Mouse (Mus musculus) liver, embryonic 14.5 days (tissue): ENCODE measurements around the gene Eng. TPM values are rescaled to one million over a fixed set of nuclear protein-coding genes. Genes with fewer than 3 reads are reported as not detected.
A peak's percentile ranks its signal among the peaks of the same experiment; 100 is the strongest.

Source experiments
- ATAC-seq: fragments of 200-750 bp; cut with Nextera tagmentation; 2 replicates; pipeline ENCODE4 v1.8.0; 2017; ENCODE audit warnings: moderate number of reproducible peaks, mild to moderate bottlenecking, moderate library complexity; ENCODE audit not compliant: insufficient read depth
- DNase-seq, 3 experiments: peaks; one replicate each; pipeline ENCODE4 v3.0.0-alpha.2; 2012 to 2013; ENCODE audit warnings: low read depth in 3 of 3, low spot score in 3 of 3
- H3K27ac ChIP-seq: fragments of 300-500 bp; sonication (generic); 2 replicates; pipeline ENCODE4 v1.5.1; 2014; ENCODE audit warnings: moderate library complexity, mild to moderate bottlenecking, control low read depth, inconsistent platforms
- H3K27me3 ChIP-seq: fragments of 300-500 bp; sonication (generic); 2 replicates; pipeline ENCODE4 v1.6.1; 2014; ENCODE audit warnings: mild to moderate bottlenecking, low read length, moderate library complexity; ENCODE audit not compliant: control insufficient read depth, insufficient read depth
- H3K36me3 ChIP-seq: fragments of 300-500 bp; sonication (generic); replicated peaks from 2 replicates; pipeline ENCODE4 v1.6.1; 2014; ENCODE audit warnings: low read depth; ENCODE audit not compliant: control insufficient read depth, insufficient read depth
- H3K4me1 ChIP-seq, 2 experiments: fragments of 200-500 bp in 1 of 2; fragments of 300-500 bp in 1 of 2; sonication (generic) in 1 of 2; replicated peaks; 2 replicates each; pipeline ENCODE4 v1.6.1; 2012 to 2014; ENCODE audit warnings: antibody characterized with exemption in 1 of 2, inconsistent platforms in 1 of 2, low read length in 1 of 2; ENCODE audit not compliant: control insufficient read depth in 2 of 2, insufficient read depth in 2 of 2
- H3K4me2 ChIP-seq: fragments of 300-500 bp; sonication (generic); 2 replicates; pipeline ENCODE4 v1.6.1; 2014; ENCODE audit warnings: low read depth, mild to moderate bottlenecking, control low read depth, moderate library complexity
- H3K4me3 ChIP-seq, 2 experiments: fragments of 200-500 bp in 1 of 2; fragments of 300-500 bp in 1 of 2; sonication (generic) in 1 of 2; 2 replicates each; pipeline ENCODE4 v1.5.1; 2012 to 2014; ENCODE audit warnings: low read depth in 2 of 2, low read length in 2 of 2, mild to moderate bottlenecking in 2 of 2, control low read depth in 1 of 2, inconsistent platforms in 1 of 2, moderate library complexity in 1 of 2; ENCODE audit not compliant: insufficient read depth in 1 of 2
- H3K9ac ChIP-seq: fragments of 300-500 bp; sonication (generic); replicated peaks from 2 replicates; pipeline ENCODE4 v1.6.1; 2014; ENCODE audit warnings: mild to moderate bottlenecking, control low read depth, moderate library complexity
- H3K9me3 ChIP-seq: fragments of 300-500 bp; sonication (generic); 2 replicates; pipeline ENCODE4 v1.6.1; 2016; ENCODE audit warnings: low read length, mixed read lengths; ENCODE audit not compliant: control insufficient read depth
- CTCF ChIP-seq: IDR thresholded peaks from 2 replicates; pipeline ENCODE4 v1.5.1; 2016; ENCODE audit warnings: antibody characterized with exemption, low read depth, control low read depth
- EP300 ChIP-seq: IDR thresholded peaks from 2 replicates; pipeline ENCODE4 v1.6.1; 2016; ENCODE audit warnings: antibody characterized with exemption, low read depth
- WGBS: fragments of 180-500 bp; shearing (Covaris S2); extraction: QIAGEN DNeasy Blood & Tissue Kit; methylation state at CpG from one replicate; pipeline ENCODE4 v1.1.7; 2014; ENCODE audit not compliant: insufficient replicate concordance; 5-methylcytosine and 5-hydroxymethylcytosine counted together
- polyA plus RNA-seq, 2 experiments: library from polyadenylated mRNA; depleted of rRNA in 1 of 2; stranded (reverse) in 1 of 2; unstranded in 1 of 2; fragments of >200 nt; fragmentation: Nextera tagmentation in 1 of 2; extraction: Ambion mirVana in 1 of 2; gene quantifications; 2 replicates each; pipeline versions ENCODE4 v1.2.1 to v1.2.3; 2012 to 2014

Eng gene
- polyA plus RNA-seq, 2 experiments: 13.9 to 15.4 TPM

DNA sequence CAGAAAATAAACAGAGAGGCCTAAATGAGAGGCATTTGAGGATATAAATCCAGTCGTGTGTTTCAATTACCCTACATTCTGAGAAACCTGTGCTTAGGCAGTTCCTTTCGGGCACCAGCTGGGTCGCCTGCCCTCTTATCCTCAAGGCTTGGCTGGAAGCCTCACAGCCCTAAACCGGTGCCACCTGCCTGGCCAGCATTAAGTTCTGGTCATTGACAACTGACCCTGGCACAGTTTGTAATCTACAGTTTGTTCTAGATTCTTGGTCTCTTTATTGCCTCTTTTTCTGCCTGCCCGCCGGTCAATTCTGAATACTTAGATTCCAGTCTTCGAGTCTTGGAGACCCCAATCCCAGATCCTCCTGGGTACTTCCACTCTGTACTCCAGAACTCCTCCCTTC lies 46.9 kb downstream of the Eng start:
- WGBS: 6% methylated on average over 7 of the region's 7 CpGs
- TF ChIP-seq CTCF (no peak), EP300 (no peak)
- Histone ChIP-seq H3K4me2 (peak overlapping the region; percentile 99), H3K9ac (peak overlapping the region; percentile 79), H3K27me3 (no peaks in the 10 kb centered on the region), H3K4me1 (peaks cover 13 to 14% of the 10 kb centered on the region in 2 experiments; a peak in 3 of 4 replicates), H3K27ac (peak overlapping the region; percentile 21; the same call in 1 of the 2 replicates), H3K36me3 (no peaks in the 10 kb centered on the region), H3K4me3 (peak overlapping the region; percentile 75 to 85), H3K9me3 (no peaks in the 10 kb centered on the region)
- ATAC-seq: no peak
- DNase-seq: no peak

DNA sequence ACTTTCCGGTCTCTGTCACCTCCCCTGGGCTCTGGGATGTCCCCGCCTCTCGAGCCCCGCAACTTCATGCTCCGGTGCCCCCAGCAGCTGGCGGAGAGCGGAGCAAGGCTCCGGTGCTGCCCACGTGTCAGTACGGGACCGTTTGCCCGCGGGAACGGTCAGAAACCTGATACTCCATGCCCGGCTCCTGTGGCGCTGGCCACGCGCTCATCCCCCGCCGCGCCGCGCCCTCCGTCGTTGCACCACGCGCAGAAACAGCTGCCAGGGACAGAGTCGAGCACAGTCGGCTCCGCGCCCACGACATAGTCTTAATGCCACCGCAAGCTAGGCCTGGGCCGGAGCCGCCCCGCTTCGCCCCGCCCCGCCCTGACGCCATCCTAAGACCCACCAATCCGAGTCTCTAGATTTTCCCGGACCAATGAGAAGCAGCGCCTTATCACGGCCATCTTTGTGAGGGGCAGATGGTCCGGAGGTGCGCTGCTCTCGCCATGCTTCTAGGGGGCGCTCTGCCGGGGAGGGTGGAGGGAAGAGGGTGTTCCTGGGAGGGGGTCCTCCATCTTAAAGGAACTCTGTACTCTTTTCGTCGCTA lies 47.5 kb downstream of the Eng start:
- TF ChIP-seq CTCF (peak; percentile 91), EP300 (no peak)
- Histone ChIP-seq H3K27ac (peak overlapping the region; percentile 21), H3K9me3 (no peaks in the 10 kb centered on the region), H3K27me3 (no peaks in the 10 kb centered on the region), H3K4me3 (peak overlapping the region; percentile 75 to 85), H3K4me1 (peaks cover 13 to 14% of the 10 kb centered on the region in 2 experiments; a peak in 3 of 4 replicates), H3K4me2 (peak overlapping the region; percentile 99), H3K9ac (peak overlapping the region; percentile 79), H3K36me3 (no peaks in the 10 kb centered on the region)
- DNase-seq (peak; percentile 91 to 94 (median 91)), ATAC-seq (peak; percentile 96)
- WGBS: under 1% methylated on average over 51 of the region's 51 CpGs

DNA sequence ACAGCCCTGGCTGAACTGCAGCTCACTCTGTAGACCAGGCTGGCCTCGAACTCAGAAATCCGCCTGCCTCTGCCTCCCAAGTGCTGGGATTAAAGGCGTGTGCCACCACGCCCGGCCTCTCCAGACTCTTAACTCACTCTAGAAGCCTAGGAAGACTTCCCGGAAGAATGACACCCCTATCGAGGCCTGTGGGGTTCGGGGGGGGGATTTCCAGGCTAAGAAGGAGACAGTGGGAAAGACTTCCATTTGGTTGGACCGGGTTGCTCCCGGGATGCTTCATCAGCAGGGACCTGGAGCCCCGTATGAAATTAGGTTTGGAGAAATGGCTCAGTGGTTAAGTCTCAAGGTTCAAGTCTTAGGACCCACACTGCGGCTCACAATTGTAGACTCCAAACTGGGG lies 48.3 kb downstream of the Eng start:
- TF ChIP-seq CTCF: no peak
- no peak for TF ChIP-seq EP300
- 76% methylated on average over 12 of the region's 12 CpGs for WGBS

DNA sequence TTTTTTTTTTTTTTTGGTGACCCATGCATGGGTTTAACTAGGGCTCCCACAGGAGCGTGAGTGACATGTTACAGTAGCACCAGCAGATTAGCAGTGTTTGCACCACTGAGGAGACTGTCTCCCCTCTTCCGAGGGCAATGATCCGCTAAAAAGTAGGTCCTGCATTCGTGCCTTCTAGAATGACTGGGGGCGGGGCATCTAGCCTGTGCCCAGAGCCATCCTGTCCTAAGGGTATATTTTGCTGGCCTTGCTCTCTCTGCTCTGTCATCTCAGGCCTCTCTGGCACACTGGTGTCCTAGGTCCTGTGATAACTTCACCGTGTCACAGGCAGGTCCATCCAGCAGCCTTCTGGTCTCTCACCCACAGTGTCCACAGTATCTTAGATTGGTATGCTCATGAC lies 53.3 kb downstream of the Eng start:
- no peaks in the 10 kb centered on the region for H3K36me3 ChIP-seq
- TF ChIP-seq CTCF: no peak
- TF ChIP-seq EP300: no peak
- no peak for ATAC-seq
- no peaks in the 10 kb centered on the region for H3K27me3 ChIP-seq
- H3K4me2 ChIP-seq: no peak overlapping the region
- DNase-seq: no peak
- 0 out of 4 replicates have a peak, but pooled peaks cover 0 to 2% of the 10 kb centered on the region in 2 experiments for H3K4me1 ChIP-seq
- H3K9ac ChIP-seq: no peak overlapping the region
- H3K9me3 ChIP-seq: no peaks in the 10 kb centered on the region
- 74% methylated on average over 6 of the region's 6 CpGs for WGBS
- no peak overlapping the region for H3K4me3 ChIP-seq
- no peak overlapping the region for H3K27ac ChIP-seq

More for the DNA sequence above, 48.3 kb downstream of the Eng start:
- ATAC-seq (no peak), DNase-seq (no peak)
- Histone ChIP-seq H3K4me1 (peaks cover 12 to 14% of the 10 kb centered on the region in 2 experiments; a peak in 3 of 4 replicates), H3K4me3 (no peak overlapping the region), H3K4me2 (peak overlapping the region; percentile 99), H3K9me3 (no peaks in the 10 kb centered on the region), H3K36me3 (no peaks in the 10 kb centered on the region), H3K27me3 (no peaks in the 10 kb centered on the region), H3K27ac (no peak overlapping the region), H3K9ac (no peak overlapping the region; the same call in 1 of the 2 replicates)

DNA sequence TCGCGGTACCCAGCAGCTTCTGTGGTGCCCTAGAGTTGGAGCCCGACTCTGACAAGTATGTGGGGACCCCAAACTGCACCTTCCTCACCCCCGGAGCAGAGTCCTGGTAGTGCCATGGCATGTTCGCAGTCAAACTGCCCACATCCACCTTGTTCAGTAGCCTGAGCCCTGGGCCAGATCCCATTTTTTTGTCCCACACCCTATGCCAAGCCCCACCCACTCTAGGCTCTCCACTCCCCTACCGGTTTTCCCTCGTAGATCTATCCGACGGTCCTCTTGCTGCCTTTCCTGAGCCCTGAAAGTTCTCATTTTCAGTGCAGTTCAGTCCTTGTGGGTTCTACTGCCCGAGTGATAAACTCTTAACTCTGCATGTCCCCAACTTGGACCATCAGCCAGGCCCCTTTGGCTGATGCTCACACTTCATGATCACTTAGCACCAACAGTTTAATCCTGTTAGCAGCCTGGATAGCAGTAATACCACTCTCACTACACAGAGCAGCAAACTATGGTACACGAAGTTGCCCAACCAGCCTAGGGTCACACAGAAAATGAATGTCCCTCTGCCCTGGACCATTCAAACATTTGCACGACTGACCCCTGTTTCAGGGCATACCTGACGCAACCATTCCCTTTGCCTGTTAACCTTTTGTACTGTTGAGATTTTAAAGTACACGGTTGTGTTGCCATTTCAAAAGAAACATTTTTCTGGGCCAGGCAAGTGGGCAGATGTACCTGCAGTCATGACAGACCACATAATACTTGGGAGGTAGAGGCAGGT lies 54.8 kb downstream of the Eng start:
- 74% methylated on average over 14 of the region's 14 CpGs for WGBS

More for the DNA sequence above, 54.8 kb downstream of the Eng start:
- TF ChIP-seq CTCF (no peak), EP300 (no peak)
- Histone ChIP-seq H3K27ac (no peak overlapping the region), H3K4me1 (0 out of 4 replicates have a peak, but pooled peaks cover 0 to 2% of the 10 kb centered on the region in 2 experiments), H3K4me3 (no peak overlapping the region), H3K36me3 (peaks cover 7% of the 10 kb centered on the region), H3K4me2 (no peak overlapping the region; the same call in 1 of the 2 replicates), H3K9ac (no peak overlapping the region), H3K9me3 (no peaks in the 10 kb centered on the region), H3K27me3 (no peaks in the 10 kb centered on the region)
- no peak for DNase-seq
- peak; percentile 50 for ATAC-seq
